In the genomic region with DNA sequence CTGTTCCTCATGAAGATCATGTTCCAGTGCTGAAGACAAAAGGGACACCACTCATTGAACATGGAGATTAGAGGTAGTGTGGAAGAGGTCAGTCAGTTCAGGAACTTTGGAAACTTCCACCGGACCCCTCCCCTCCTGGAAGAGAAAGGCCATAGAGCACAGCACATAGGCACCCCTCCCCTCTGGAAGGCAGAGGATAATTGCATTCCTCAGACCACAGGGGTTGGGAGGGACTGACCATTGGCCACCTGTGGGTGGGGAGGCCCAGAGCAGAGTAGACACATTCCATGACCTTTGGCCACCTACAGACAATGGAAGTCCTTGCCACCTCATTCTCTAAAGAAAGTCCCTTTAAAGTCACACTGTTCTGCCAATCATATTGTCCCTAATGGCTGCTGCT, we compare ENCODE assay signal across 15 mouse cellular contexts.
DNase-seq lines count a peak whose midpoint lies in the region; ATAC-seq lines count a peak whose summit lies in the region.
"Had no signal": no experiment of that assay in that cellular context is flagged by ENCODE, and none has a peak within 500 bp of the region (broad histone marks: within the 10 kb centered on the region; RNA-seq: fewer than 3 reads in every experiment).

No protein-coding gene starts in this region.

- WGBS in kidney, embryonic 14.5 days = 17% methylated on average over 1 of the region's 1 CpGs
- WGBS in stomach, embryonic 15.5 days = 45% methylated on average over 1 of the region's 1 CpGs

- ATAC-seq in kidney, embryonic 14.5 days (ENCODE audit: low FRiP score, low TSS enrichment) = no peak
- ATAC-seq in stomach, embryonic 15.5 days (ENCODE audit: insufficient read depth, low FRiP score, low read depth) = peak; percentile 65
- ATAC-seq: hindbrain, embryonic 16.5 days had no signal

- H3K27me3 ChIP-seq in kidney, embryonic 14.5 days (ENCODE audit: control insufficient read depth, insufficient read depth, low read length) = no peaks in the 10 kb centered on the region
- no peaks in the 10 kb centered on the region for H3K27me3 ChIP-seq in stomach, embryonic 15.5 days (replicated peaks)
- H3K27me3 ChIP-seq: limb, embryonic 13.5 days; liver, embryonic 15.5 days; megakaryocyte, embryonic 14.5 days; neural tube, embryonic 12.5 days had no signal

- H3K36me3 ChIP-seq in kidney, embryonic 14.5 days (ENCODE audit: control insufficient read depth, insufficient read depth, low read length) = no peaks in the 10 kb centered on the region
- no peaks in the 10 kb centered on the region for H3K36me3 ChIP-seq in stomach, embryonic 15.5 days
- H3K36me3 ChIP-seq: limb, embryonic 13.5 days; liver, embryonic 15.5 days; neural tube, embryonic 12.5 days had no signal

- DNase-seq in kidney, adult 11 months = peak; percentile 58
- DNase-seq in embryo, embryonic 10.5 days (ENCODE audit: low spot score) = peak; percentile 19
- peak; percentile 74 for DNase-seq in kidney, adult 9 months
- no peak for DNase-seq in layer of hippocampus, postnatal 14 days (ENCODE audit: low spot score in 2 of 2)
- no peak for DNase-seq in c-Kit-positive CD71-positive TER-119-positive erythroid progenitor cells, embryonic 14.5 days (ENCODE audit: low spot score)
- DNase-seq: adrenal gland, adult 8-10 months; cerebellum, adult 2 months; lung, postnatal 10 days had no signal

- no peak overlapping the region for H3K4me2 ChIP-seq in kidney, embryonic 14.5 days (replicated peaks; ENCODE audit: low read depth, low read length)
- H3K4me2 ChIP-seq in stomach, embryonic 15.5 days = no peak overlapping the region
- H3K4me2 ChIP-seq: limb, embryonic 13.5 days; liver, embryonic 15.5 days; neural tube, embryonic 12.5 days had no signal

- H3K9me3 ChIP-seq in kidney, embryonic 14.5 days (ENCODE audit: control insufficient read depth, low read length) = no peaks in the 10 kb centered on the region
- no peaks in the 10 kb centered on the region for H3K9me3 ChIP-seq in stomach, embryonic 15.5 days
- H3K9me3 ChIP-seq: limb, embryonic 13.5 days; liver, embryonic 15.5 days; neural tube, embryonic 12.5 days had no signal

- no peak overlapping the region for H3K4me3 ChIP-seq in kidney, embryonic 14.5 days (ENCODE audit: low read length)
- no peak overlapping the region for H3K4me3 ChIP-seq in stomach, embryonic 15.5 days (replicated peaks)
- H3K4me3 ChIP-seq: limb, embryonic 13.5 days; liver, embryonic 15.5 days; megakaryocyte, embryonic 14.5 days; neural tube, embryonic 12.5 days had no signal

- H3K9ac ChIP-seq in kidney, embryonic 14.5 days (ENCODE audit: low read depth, low read length) = no peak overlapping the region
- no peak overlapping the region for H3K9ac ChIP-seq in stomach, embryonic 15.5 days
- H3K9ac ChIP-seq: limb, embryonic 13.5 days; liver, embryonic 15.5 days; neural tube, embryonic 12.5 days had no signal

- H3K27ac ChIP-seq in kidney, embryonic 14.5 days (ENCODE audit: low read depth, low read length) = no peak overlapping the region
- H3K27ac ChIP-seq in stomach, embryonic 15.5 days = no peak overlapping the region
- H3K27ac ChIP-seq: limb, embryonic 13.5 days; liver, embryonic 15.5 days; neural tube, embryonic 12.5 days had no signal

- peaks cover 4% of the 10 kb centered on the region; the same call in 1 of the 2 replicates for H3K4me1 ChIP-seq in kidney, embryonic 14.5 days (ENCODE audit: control insufficient read depth, insufficient read depth, low read length)
- H3K4me1 ChIP-seq in stomach, embryonic 15.5 days = no peaks in the 10 kb centered on the region
- H3K4me1 ChIP-seq: limb, embryonic 13.5 days; liver, embryonic 15.5 days; megakaryocyte, embryonic 14.5 days; neural tube, embryonic 12.5 days had no signal

Comparison
In these comparisons a context has a peak if more than half of its experiments do, and no peak if none do; other contexts are left out.
1. DNase-seq: peak in kidney, adult 11 months (single experiment), embryo, embryonic 10.5 days (single experiment) and kidney, adult 9 months (single experiment); none in layer of hippocampus, postnatal 14 days (0 of 2) and c-Kit-positive CD71-positive TER-119-positive erythroid progenitor cells, embryonic 14.5 days (single experiment).